Mouse (Mus musculus) erythroblast, embryonic 14.5 days (primary cell): ENCODE measurements around the gene Aak1. TPM values are rescaled to one million over a fixed set of nuclear protein-coding genes. Genes with fewer than 3 reads are reported as not detected.

ENCODE experiments used
- H3K27me3 ChIP-seq: 2 replicates; pipeline ENCODE4 v1.6.1; 2012; ENCODE audit warnings: inconsistent platforms; ENCODE audit not compliant: control insufficient read depth
- H3K36me3 ChIP-seq: 2 replicates; pipeline ENCODE4 v1.6.1; 2012; ENCODE audit warnings: mild to moderate bottlenecking, inconsistent platforms; ENCODE audit not compliant: control insufficient read depth
- H3K4me1 ChIP-seq: 2 replicates; pipeline ENCODE4 v1.6.1; 2012; ENCODE audit warnings: inconsistent platforms; ENCODE audit not compliant: control insufficient read depth
- H3K4me3 ChIP-seq: replicated peaks from 2 replicates; pipeline ENCODE3; 2012; ENCODE audit warnings: moderate library complexity, mild to moderate bottlenecking, inconsistent platforms
- H3K9me3 ChIP-seq: 2 replicates; pipeline ENCODE4 v1.6.1; 2012; ENCODE audit warnings: low read length, inconsistent platforms, mixed read lengths; ENCODE audit not compliant: control insufficient read depth
- GATA1 ChIP-seq: IDR thresholded peaks from 2 replicates; pipeline ENCODE4 v1.6.1; 2012; ENCODE audit warnings: low read length, inconsistent platforms, mixed read lengths
- TAL1 ChIP-seq: IDR thresholded peaks from 3 replicates; pipeline ENCODE4 v1.6.1; 2012; ENCODE audit warnings: low read length, inconsistent platforms, mixed read lengths
- polyA plus RNA-seq: library from polyadenylated mRNA; stranded (reverse); fragments of >175 nt; gene quantifications from 2 replicates; pipeline ENCODE4 v1.2.3, GENCODE M21; 2012

Gene Aak1
- polyA plus RNA-seq, 1 experiment: 0.71 TPM

DNA sequence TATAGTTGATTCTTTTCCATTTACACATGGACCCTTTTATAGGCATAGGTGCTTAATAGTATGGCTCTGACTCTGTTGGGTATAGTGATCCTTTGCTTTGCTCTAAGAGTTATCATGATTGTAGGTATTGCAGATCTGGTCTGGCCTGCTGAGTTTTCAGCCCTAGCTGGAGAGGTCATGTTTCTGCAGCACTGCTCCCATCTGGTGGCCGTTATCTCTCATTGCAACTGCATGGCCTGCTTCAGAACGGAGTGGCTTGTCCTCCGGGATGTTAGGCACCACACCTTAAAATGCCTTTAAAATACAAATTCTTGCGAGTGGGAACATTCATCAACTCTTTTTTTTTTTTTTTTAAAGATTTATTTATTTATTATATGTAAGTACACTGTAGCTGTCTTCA lies 72.6 kb downstream of the Aak1 start:
- Histone ChIP-seq H3K27me3 (no peaks in the 10 kb centered on the region), H3K9me3 (no peaks in the 10 kb centered on the region), H3K4me3 (no peak overlapping the region), H3K36me3 (peaks cover 16% of the 10 kb centered on the region), H3K4me1 (no peaks in the 10 kb centered on the region; the same call in 1 of the 2 replicates)
- TF ChIP-seq TAL1: no peak
- TF ChIP-seq GATA1: no peak

DNA sequence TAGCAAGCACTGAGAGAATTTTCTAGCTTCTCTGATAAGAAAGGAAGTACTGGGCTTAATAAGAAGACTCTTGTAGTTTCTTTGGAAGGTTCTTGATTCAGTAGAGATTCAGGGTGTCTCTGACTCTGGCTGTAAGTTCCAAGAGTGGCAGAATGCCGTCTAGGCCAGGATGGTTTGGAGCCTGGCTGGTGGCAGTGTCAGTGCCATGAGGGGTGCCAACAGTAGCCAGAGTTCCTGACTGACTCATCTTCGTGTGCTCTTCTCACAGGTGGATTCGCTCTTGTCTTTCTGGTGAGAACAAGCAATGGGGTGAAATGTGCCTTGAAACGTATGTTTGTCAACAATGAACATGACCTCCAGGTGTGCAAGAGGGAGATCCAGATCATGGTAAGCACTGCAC lies 75.4 kb downstream of the Aak1 start:
- H3K36me3 ChIP-seq: peaks cover 31% of the 10 kb centered on the region
- TF ChIP-seq GATA1 (no peak), TAL1 (no peak)
- H3K4me3 ChIP-seq: no peak overlapping the region
- H3K9me3 ChIP-seq: no peaks in the 10 kb centered on the region
- H3K27me3 ChIP-seq: no peaks in the 10 kb centered on the region
- H3K4me1 ChIP-seq: no peaks in the 10 kb centered on the region; the same call in 1 of the 2 replicates

DNA sequence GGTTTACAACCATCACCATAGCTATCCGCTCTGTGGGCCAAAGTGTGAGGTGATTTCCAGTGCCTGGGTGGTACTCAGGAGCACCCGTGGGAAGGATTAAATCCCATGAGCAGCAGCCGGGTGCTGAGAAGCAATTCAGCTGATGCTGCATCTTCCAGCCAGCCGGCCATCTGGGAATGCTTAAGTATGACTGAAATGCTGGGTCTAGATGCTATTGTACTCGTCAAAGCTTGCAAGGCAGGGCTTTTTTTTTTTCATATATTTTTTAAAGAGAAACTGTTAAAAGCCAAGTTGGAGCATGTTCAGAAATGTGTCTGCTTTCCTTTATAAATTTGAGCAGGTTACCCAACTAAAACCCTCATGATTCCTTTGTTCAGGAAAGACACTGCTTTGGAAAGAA lies 85.2 kb downstream of the Aak1 start:
- peaks cover 7% of the 10 kb centered on the region for H3K4me1 ChIP-seq
- peaks cover 39% of the 10 kb centered on the region for H3K36me3 ChIP-seq
- no peak for TF ChIP-seq GATA1
- TF ChIP-seq TAL1: no peak
- H3K9me3 ChIP-seq: no peaks in the 10 kb centered on the region; the same call in 1 of the 2 replicates
- no peaks in the 10 kb centered on the region for H3K27me3 ChIP-seq
- no peak overlapping the region for H3K4me3 ChIP-seq

DNA sequence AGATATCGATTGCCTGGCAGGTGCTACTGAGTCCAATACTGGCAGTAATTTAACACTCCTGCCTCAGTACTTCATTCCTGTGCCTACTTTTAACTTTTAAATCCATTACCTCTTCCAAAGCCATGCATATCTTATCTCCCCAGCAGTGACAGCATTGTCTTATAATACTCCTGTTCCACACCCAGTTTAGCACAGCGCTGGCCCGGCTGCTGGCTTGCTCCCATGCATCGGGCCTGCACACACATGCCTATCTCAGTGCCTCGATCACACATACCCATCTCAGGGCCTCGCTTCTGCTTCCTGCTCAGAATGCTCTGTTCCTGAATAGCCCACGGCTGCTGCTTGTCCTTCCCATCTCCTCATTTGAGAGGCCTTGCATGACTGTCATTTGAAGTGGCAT lies 90.5 kb downstream of the Aak1 start:
- H3K36me3 ChIP-seq: peaks cover 61% of the 10 kb centered on the region
- peaks cover 13% of the 10 kb centered on the region for H3K4me1 ChIP-seq
- no peaks in the 10 kb centered on the region; the same call in 1 of the 2 replicates for H3K9me3 ChIP-seq
- no peak overlapping the region for H3K4me3 ChIP-seq
- no peaks in the 10 kb centered on the region for H3K27me3 ChIP-seq
- TF ChIP-seq TAL1 (no peak), GATA1 (no peak)

DNA sequence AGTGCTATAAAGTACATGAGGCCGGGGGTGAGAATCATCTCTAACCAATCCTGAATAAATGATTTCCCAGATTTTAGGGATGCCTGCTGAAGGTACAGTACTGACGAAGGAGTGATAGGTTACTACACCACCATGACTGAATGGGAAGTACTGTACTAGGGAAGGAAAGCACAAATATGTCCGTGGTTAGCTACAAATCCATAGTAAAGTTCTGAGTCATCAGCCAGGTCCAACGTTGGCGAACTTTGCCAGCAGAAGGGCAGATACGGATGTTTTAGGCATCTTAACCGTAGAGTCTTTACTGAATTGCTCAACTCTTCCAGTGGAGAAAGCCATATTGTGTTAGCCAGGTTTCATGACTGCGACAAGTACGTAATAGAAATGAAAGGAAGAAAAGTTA lies 91.6 kb downstream of the Aak1 start:
- Histone ChIP-seq H3K9me3 (no peaks in the 10 kb centered on the region), H3K36me3 (peaks cover 59% of the 10 kb centered on the region)

DNA sequence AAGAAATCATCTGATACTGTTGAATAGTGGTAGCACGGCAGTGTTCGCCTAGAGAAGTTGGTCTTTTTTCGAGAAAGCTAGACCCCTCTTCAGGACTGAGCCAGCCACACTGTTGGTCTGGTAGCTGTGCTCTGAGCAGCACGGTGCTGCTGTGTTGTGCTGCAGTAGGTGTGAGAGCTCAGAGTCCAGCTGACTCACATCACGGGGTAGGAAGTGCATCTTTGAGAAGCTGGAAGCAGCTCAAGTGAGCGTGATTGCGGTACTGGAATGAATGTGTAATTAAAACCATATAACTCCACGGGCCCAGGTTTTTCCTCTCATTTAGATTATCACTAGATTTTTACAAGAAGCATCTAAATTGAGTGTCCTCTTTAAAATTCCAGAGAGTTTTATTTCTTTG lies 97.8 kb downstream of the Aak1 start:
- H3K27me3 ChIP-seq: no peaks in the 10 kb centered on the region
- no peak overlapping the region for H3K4me3 ChIP-seq
- no peaks in the 10 kb centered on the region for H3K4me1 ChIP-seq
- TF ChIP-seq TAL1: no peak
- TF ChIP-seq GATA1: no peak
- peaks cover 39% of the 10 kb centered on the region for H3K36me3 ChIP-seq
- no peaks in the 10 kb centered on the region for H3K9me3 ChIP-seq

More for the DNA sequence above, 91.6 kb downstream of the Aak1 start:
- H3K4me3 ChIP-seq: no peak overlapping the region
- H3K4me1 ChIP-seq: peaks cover 13% of the 10 kb centered on the region
- no peak for TF ChIP-seq GATA1
- TF ChIP-seq TAL1: no peak
- H3K27me3 ChIP-seq: no peaks in the 10 kb centered on the region

DNA sequence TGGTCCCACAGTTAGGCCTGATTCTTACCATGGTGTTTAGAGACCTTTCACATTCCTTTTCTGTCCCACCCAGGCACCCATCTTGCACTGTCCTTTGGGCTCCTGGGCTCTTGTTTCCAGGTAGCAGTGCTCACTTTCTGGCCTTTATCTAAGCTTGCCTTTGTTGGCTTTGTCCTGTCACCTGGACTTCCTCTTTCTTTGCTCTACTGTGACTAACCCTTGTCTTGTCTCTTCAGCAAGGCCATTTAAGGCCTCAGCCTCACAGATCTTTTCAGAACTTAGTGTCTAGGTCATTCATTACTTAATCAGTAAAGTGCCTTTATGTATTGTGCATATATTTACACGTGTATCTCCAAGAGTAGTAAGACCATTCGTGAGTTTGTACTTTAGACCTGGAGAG lies 99.4 kb downstream of the Aak1 start:
- H3K9me3 ChIP-seq: no peaks in the 10 kb centered on the region
- peaks cover 44% of the 10 kb centered on the region for H3K36me3 ChIP-seq
- no peak for TF ChIP-seq TAL1
- no peak for TF ChIP-seq GATA1
- no peaks in the 10 kb centered on the region for H3K4me1 ChIP-seq
- no peaks in the 10 kb centered on the region for H3K27me3 ChIP-seq
- no peak overlapping the region for H3K4me3 ChIP-seq

DNA sequence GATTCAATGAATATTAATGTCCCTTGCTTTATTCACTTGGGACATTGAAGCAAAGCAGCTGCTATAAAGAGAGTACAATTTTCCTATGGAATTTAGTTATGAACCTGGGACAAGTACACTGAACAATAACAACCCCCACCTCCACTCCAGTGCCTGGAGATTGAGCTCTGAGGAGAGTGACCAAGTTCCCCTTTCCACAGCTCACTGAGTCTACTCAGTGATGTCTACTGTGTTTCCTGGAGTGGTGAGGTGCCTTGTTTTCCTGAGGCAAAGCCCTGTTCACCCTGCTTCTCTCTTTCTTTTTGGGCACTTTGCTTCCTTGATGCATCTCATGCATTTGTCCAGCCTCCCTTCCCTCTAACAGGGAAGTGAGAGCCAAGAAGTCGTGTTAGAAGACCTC lies 100.8 kb downstream of the Aak1 start:
- no peak for TF ChIP-seq TAL1
- no peak for TF ChIP-seq GATA1
- H3K36me3 ChIP-seq: peaks cover 44% of the 10 kb centered on the region

DNA sequence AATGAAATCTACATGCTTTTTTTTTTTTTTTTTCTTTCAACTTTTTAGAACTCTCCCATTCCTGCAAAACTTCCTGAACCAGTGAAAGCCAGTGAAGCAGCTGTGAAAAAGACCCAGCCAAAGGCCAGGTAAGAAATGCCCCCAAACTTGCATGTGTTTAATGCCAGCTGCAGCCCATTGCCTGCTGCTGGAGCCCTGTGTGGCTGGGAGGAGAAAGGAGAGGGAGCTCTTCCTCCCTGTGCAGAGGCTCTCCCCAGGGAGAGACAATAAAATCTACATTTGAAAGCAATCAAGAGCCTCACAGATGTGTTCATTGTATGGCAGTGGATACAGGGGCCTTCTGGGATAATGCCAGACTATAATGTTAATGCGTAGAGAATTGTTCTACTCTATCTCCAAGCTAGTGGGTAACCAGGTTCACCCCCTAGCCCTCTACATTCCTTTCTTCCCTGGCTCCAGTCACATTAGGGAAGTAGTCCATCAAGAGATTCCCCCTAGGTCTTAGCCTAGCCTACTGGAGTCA lies 101.5 kb downstream of the Aak1 start:
- Histone ChIP-seq H3K9me3 (no peaks in the 10 kb centered on the region), H3K4me3 (no peak overlapping the region), H3K36me3 (peaks cover 45% of the 10 kb centered on the region), H3K27me3 (no peaks in the 10 kb centered on the region), H3K4me1 (no peaks in the 10 kb centered on the region)
- no peak for TF ChIP-seq GATA1
- no peak for TF ChIP-seq TAL1

More for the DNA sequence above, 100.8 kb downstream of the Aak1 start:
- H3K4me3 ChIP-seq: no peak overlapping the region
- no peaks in the 10 kb centered on the region for H3K4me1 ChIP-seq
- H3K9me3 ChIP-seq: no peaks in the 10 kb centered on the region
- no peaks in the 10 kb centered on the region for H3K27me3 ChIP-seq

DNA sequence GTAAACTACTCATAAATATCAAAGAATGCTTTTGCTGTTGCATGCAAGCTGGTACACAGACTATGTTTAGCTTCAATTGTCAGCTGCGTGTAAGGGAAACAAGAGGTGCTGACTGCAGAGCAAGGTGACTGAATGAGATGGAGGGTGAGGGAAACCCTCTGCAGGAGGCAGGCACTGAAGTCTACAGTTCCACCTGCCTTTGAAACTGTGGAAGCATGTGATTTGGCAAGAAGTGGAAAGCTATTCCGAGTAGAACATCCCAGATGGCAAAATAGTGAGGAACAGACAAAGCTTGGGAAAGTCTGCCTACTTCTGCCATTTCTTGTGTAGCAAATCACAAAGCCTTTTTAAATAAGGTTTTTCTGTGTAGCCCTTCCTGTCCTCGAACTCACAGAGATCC lies 106.4 kb downstream of the Aak1 start:
- TF ChIP-seq TAL1 (no peak), GATA1 (no peak)
- no peaks in the 10 kb centered on the region for H3K27me3 ChIP-seq

More for the DNA sequence above, 106.4 kb downstream of the Aak1 start:
- Histone ChIP-seq H3K4me1 (no peaks in the 10 kb centered on the region; the same call in 1 of the 2 replicates), H3K4me3 (no peak overlapping the region), H3K36me3 (peaks cover 60% of the 10 kb centered on the region), H3K9me3 (no peaks in the 10 kb centered on the region)
